8 mouse cellular contexts compared by ENCODE assay signal in the genomic region with DNA sequence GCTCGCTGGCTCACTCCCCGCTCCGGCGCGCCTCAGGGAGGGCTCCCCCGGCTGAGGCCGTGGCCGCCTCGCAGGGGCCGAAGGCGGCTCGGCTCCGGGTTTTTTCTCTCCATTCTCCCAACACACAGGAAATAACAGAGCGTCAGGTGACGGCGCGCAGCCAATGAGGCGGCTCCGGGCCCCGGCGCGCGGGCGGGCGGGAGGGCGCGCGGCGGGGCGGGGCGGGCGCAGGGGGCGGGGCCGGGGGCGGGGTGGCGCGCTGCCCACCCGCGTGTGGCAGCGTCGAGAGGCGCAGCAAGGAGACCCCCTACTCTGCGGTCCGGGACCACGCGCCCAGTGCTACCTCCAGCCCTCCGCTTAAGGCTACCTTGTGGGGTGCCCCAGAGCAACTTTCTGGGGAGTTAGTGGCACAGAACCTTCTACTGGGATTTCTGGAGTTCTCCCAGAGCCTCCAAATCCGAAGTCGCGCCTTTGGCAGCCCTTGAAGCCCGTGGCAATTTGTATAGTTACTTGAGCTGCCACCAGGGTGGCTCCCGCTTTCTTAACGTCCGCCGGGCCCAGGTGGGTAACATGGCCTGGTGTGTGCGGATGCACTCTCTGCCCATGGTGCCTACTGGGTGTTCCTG.
DNase-seq lines count a peak whose midpoint lies in the region; ATAC-seq and TF ChIP-seq lines count a peak whose summit lies in the region.

No protein-coding gene starts in this region.

- H3K4me3 ChIP-seq in C2C12 (ENCODE audit: insufficient read depth, poor library complexity, severe bottlenecking), result peak overlapping the region; percentile 82
- peak overlapping the region; percentile 95 for H3K4me3 ChIP-seq in embryonic facial prominence, embryonic 13.5 days
- H3K4me3 ChIP-seq in liver, embryonic 15.5 days (replicated peaks), result peak overlapping the region; percentile 96
- H3K4me3 ChIP-seq in neural tube, embryonic 11.5 days (ENCODE audit: low read depth, low read length), result peak overlapping the region; percentile 98
- H3K4me3 ChIP-seq in stomach, embryonic 15.5 days (replicated peaks), result peak overlapping the region; percentile 90

- no peaks in the 10 kb centered on the region for H3K27me3 ChIP-seq in C2C12 (ENCODE audit: control insufficient read depth, insufficient read depth, insufficient read length)
- H3K27me3 ChIP-seq in embryonic facial prominence, embryonic 13.5 days, result no peaks in the 10 kb centered on the region
- no peaks in the 10 kb centered on the region for H3K27me3 ChIP-seq in liver, embryonic 15.5 days
- no peaks in the 10 kb centered on the region for H3K27me3 ChIP-seq in neural tube, embryonic 11.5 days (ENCODE audit: control insufficient read depth, insufficient read depth, low read length)
- H3K27me3 ChIP-seq in stomach, embryonic 15.5 days (replicated peaks), result no peaks in the 10 kb centered on the region

- peak; percentile 54 to 71 for DNase-seq in adrenal gland, postnatal 4 days (ENCODE audit: low spot score in 2 of 2)
- DNase-seq in heart, adult 9 months (ENCODE audit: low spot score in 2 of 2), result peak; percentile 83 to 89
- peak; percentile 85 for DNase-seq in kidney, adult 9 months
- peak; percentile 88 for DNase-seq in neural tube, embryonic 11.5 days (ENCODE audit: low spot score)

- TF ChIP-seq CTCF in C2C12 (IDR thresholded peaks at IDR 0.05; ENCODE audit: control insufficient read depth, insufficient read depth, insufficient read length), result no peak

- under 1% methylated on average over 22 of the region's 56 CpGs for WGBS in embryonic facial prominence, embryonic 13.5 days
- 2% methylated on average over 41 of the region's 56 CpGs for WGBS in liver, embryonic 15.5 days (ENCODE audit: insufficient replicate concordance)
- WGBS in neural tube, embryonic 11.5 days, result 1% methylated on average over 33 of the region's 56 CpGs
- 1% methylated on average over 31 of the region's 56 CpGs for WGBS in stomach, embryonic 15.5 days

- peak overlapping the region; percentile 93 for H3K4me2 ChIP-seq in embryonic facial prominence, embryonic 13.5 days
- peak overlapping the region; percentile 84 for H3K4me2 ChIP-seq in liver, embryonic 15.5 days
- H3K4me2 ChIP-seq in neural tube, embryonic 11.5 days (ENCODE audit: low read depth), result peak overlapping the region; percentile 96
- H3K4me2 ChIP-seq in stomach, embryonic 15.5 days, result peak overlapping the region; percentile 83

- H3K9ac ChIP-seq in embryonic facial prominence, embryonic 13.5 days, result peak overlapping the region; percentile 88
- H3K9ac ChIP-seq in liver, embryonic 15.5 days, result peak overlapping the region; percentile 97
- peak overlapping the region; percentile 95 for H3K9ac ChIP-seq in neural tube, embryonic 11.5 days (ENCODE audit: low read length)
- H3K9ac ChIP-seq in stomach, embryonic 15.5 days, result peak overlapping the region; percentile 82

- peaks cover 46% of the 10 kb centered on the region for H3K79me2 ChIP-seq in C2C12 (ENCODE audit: control insufficient read depth, insufficient read depth)

- H3ac ChIP-seq in C2C12 (ENCODE audit: control insufficient read depth, insufficient read length, low read depth), result peak overlapping the region; percentile 99

- peaks cover 59% of the 10 kb centered on the region for H3K4me1 ChIP-seq in embryonic facial prominence, embryonic 13.5 days
- peaks cover 29% of the 10 kb centered on the region for H3K4me1 ChIP-seq in liver, embryonic 15.5 days (replicated peaks)
- peaks cover 43% of the 10 kb centered on the region for H3K4me1 ChIP-seq in neural tube, embryonic 11.5 days (ENCODE audit: control insufficient read depth, insufficient read depth, low read length)
- peaks cover 31% of the 10 kb centered on the region for H3K4me1 ChIP-seq in stomach, embryonic 15.5 days

- H3K79me3 ChIP-seq in C2C12 (ENCODE audit: low read depth), result peaks cover 40% of the 10 kb centered on the region

- H3K36me3 ChIP-seq in C2C12 (ENCODE audit: control insufficient read depth, insufficient read depth), result no peaks in the 10 kb centered on the region
- no peaks in the 10 kb centered on the region for H3K36me3 ChIP-seq in embryonic facial prominence, embryonic 13.5 days
- no peaks in the 10 kb centered on the region for H3K36me3 ChIP-seq in liver, embryonic 15.5 days (replicated peaks)
- no peaks in the 10 kb centered on the region for H3K36me3 ChIP-seq in neural tube, embryonic 11.5 days (ENCODE audit: control insufficient read depth, insufficient read depth, low read length)
- no peaks in the 10 kb centered on the region for H3K36me3 ChIP-seq in stomach, embryonic 15.5 days

- no peaks in the 10 kb centered on the region for H3K9me3 ChIP-seq in embryonic facial prominence, embryonic 13.5 days
- H3K9me3 ChIP-seq in liver, embryonic 15.5 days (replicated peaks), result no peaks in the 10 kb centered on the region
- H3K9me3 ChIP-seq in neural tube, embryonic 11.5 days (ENCODE audit: control insufficient read depth, low read length), result no peaks in the 10 kb centered on the region
- H3K9me3 ChIP-seq in stomach, embryonic 15.5 days, result no peaks in the 10 kb centered on the region

- H3K27ac ChIP-seq in embryonic facial prominence, embryonic 13.5 days, result peak overlapping the region; percentile 87
- peak overlapping the region; percentile 92 for H3K27ac ChIP-seq in liver, embryonic 15.5 days (replicated peaks)
- H3K27ac ChIP-seq in neural tube, embryonic 11.5 days (ENCODE audit: low read depth, low read length), result peak overlapping the region; percentile 96
- H3K27ac ChIP-seq in stomach, embryonic 15.5 days, result peak overlapping the region; percentile 92

- peak; percentile 86 for ATAC-seq in embryonic facial prominence, embryonic 13.5 days (ENCODE audit: insufficient number of reproducible peaks, insufficient read depth, low FRiP score, low TSS enrichment, low read depth)
- peak; percentile 87 for ATAC-seq in liver, embryonic 15.5 days (ENCODE audit: insufficient read depth)
- ATAC-seq in neural tube, embryonic 11.5 days (ENCODE audit: insufficient read depth, low FRiP score, low TSS enrichment), result peak; percentile 93
- ATAC-seq in stomach, embryonic 15.5 days (ENCODE audit: insufficient read depth, low FRiP score, low read depth), result peak; percentile 89

TF ChIP-seq in C2C12, 6 proteins besides CTCF, POLR2A, EP300 and RAD21:
- TF ChIP-seq FOSL1 (IDR thresholded peaks at IDR 0.05; ENCODE audit: insufficient read depth, low read length, poor library complexity, severe bottlenecking) (no peak), MAX (IDR thresholded peaks at IDR 0.05) (no peak), MYOG (IDR thresholded peaks at IDR 0.05; ENCODE audit: control insufficient read depth, extremely low read depth, insufficient read length) (no peak), USF1 (IDR thresholded peaks at IDR 0.05; ENCODE audit: low read depth) (peak; percentile 88), MYOD1 (IDR thresholded peaks at IDR 0.05; ENCODE audit: control insufficient read depth, insufficient read length, low read depth) (no peak), CEBPB (IDR thresholded peaks at IDR 0.05; ENCODE audit: low read depth) (no peak)
TF ChIP-seq in C2C12: peak in this region for 1.

Comparison
In these comparisons a context has a peak if more than half of its experiments do, and no peak if none do; other contexts are left out.
1. Peak in every context shown above with its lines: DNase-seq, ATAC-seq, H3K4me3 ChIP-seq and H3K27ac ChIP-seq.